Mouse (Mus musculus): ENCODE results near the gene Nmral1. TPM values are rescaled to one million over a fixed set of nuclear protein-coding genes. Genes with fewer than 3 reads are reported as not detected.
A peak's percentile ranks its signal among the peaks of the same experiment; 100 is the strongest.
"Not testable (repeated sequence)": the region's sequence is repeated elsewhere in the genome, so short reads cannot be mapped to it uniquely, and the experiment has no call there.

Gene Nmral1
- total RNA-seq, 1 experiment from 2014 or later: 7.0 TPM

DNA sequence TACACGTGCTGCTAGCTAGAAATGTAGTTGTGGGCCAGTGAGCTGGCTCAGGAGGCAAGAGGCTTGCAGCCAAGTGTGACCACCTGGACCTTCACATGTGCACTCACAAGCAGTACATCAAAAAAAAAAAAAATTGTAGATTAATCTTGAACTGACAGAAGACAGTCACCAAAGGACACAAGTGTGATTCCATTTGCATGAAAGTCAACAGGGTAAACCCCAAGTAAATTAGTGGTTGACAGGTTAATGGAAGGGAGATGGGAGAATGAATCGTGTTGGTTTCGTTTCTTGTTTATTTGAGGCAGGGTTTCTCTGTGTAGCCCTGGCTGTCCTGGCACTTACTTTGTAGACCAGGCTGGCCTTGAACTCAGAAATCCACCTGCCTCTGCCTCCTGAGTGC is 1.3 kb downstream of the Nmral1 start:
- no peak for DNase-seq

GRCm38 (mm10) chr16:4713861-4714710 is 5.1 kb downstream of the Nmral1 start:
- DNase-seq: no peak

DNA sequence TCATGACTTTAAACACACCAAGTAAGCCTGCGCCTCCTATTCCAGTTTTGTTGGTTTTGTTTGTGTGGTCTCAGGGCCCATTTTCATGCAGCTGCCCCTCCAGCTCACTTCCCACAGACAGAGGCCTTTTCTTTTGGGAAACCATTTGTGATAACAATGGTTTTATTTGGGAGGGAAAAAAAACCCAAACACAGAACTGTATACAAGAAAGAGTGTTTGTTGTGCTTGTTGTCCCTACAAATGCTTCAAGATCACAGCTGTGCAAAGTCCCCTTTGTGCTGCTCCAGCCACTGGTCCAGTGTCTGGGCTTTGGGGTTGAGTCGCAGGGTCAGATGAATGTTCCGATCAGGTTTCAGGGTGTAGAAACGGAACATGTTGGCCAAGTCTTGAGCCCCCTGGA is 8.0 kb downstream of the Nmral1 start:
- no peak for DNase-seq

DNA sequence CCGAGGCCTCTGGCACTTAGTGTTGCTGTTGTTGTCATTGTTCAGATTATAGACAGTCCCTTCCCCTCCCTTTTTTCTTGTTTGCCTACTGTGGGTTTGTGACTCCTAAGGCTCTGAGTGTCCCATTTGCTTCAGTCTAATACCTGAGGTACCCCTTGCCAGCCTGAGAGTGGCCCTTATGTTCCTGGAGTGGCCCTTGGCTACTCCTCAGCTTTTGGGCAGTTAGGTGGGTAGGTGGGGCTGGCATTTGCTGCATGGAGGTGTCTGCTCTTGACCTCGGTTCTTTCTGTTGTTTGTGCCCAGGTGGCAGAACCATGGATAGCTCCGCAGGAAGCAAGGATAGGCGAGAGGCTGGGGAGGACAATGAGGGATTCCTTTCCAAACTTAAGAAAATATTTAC is 13.6 kb downstream of the Nmral1 start:
- no peak for DNase-seq

DNA sequence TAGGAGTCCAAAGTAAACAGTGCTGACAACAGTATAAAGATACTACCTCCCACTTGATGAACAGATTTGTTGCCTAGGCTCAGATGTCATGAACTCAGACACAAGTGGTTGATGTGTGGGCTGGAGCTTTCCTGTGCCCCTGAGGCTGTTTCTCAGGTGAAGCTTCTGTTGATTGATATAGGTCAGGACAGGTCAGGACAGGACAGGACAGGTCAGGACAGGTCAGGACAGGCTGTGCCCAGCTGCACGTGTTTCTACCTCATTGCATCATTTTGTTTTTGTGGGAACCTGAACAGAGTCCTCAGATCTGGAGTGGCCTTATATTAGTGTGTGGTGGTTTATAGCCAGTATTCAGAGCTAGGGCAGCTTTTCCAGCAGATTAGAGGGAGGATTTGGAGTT is 16.5 kb downstream of the Nmral1 start:
- no peak for DNase-seq

DNA sequence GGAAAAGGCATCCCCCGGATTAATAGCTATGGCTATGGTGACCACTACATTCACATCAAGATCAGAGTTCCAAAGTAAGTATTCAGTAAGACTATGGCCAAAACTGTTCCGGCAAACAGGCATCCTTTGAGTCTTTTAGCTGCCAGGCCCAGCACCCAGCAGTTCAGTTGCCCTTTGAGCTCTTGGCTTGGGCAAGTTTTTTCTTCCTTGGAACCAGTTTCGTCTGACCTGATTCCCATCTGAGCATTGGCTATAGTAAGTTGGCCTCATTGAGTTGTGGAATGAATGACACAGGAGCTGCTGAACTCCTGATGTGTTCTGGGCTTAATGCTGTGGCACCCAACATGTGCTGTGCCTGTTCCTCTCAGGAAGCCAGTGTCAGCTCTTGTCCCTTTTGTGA is 17.9 kb downstream of the Nmral1 start:
- DNase-seq: no peak

DNA sequence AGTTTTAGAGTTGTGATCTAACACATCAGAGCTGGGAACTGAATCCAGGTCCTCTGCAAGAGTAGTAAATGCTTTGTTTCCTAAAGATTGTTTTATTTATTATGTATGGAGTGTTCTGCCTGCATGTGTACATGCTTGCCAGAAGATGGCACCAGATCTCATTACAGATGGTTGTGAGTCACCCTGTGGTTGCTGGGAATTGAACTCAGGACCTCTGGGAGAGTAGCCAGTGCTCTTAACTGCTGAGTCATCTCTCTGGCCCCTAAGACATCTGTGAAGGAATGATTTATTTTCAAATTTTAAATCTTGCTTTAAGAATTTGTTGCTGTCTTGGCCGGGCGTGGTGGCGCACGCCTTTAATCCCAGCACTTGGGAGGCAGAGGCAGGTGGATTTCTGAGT is 29.8 kb downstream of the Nmral1 start:
- DNase-seq: not testable (repeated sequence)

DNA sequence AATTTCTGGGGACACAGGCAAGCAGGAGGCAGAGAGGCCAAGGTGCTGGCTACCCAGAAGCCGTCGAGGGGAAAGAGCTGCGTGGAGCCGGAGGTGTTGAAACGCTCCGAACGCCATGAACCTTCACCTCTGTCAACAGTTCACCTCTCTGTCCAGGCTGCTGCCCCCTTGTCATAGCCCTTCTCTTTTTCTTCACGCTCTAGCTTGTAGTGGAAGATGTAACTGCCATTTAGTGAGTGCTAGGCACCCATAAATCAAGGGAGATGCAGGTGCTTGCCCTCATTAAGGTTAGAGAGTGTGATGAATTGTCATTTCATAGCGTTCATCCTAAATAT is 34.7 kb downstream of the Nmral1 start:
- DNase-seq: no peak

GRCm38 (mm10) chr16:4683581-4684456 is 35.3 kb downstream of the Nmral1 start:
- peak; percentile 99 for DNase-seq

DNA sequence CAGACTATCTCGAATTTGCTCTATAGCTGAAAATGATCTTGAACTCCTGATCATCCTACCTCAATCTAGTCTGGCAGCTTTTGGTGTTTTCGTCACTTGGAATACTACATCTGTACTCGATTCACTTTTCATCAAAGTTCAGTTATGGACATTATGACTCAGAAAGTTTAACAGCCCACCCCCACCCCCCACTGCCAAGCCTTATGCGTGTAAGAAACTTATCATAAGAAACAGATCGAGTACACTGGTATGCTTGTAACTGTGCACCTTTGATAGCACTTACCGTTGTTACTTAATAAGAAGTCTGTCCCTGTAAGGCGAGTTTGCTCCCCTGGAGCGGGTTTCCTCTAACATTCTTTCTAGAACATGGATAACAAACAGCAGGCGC is 36.0 kb downstream of the Nmral1 start:
- DNase-seq: no peak

GRCm38 (mm10) chr16:4682628-4683179 is 36.5 kb downstream of the Nmral1 start:
- no peak for DNase-seq

DNA sequence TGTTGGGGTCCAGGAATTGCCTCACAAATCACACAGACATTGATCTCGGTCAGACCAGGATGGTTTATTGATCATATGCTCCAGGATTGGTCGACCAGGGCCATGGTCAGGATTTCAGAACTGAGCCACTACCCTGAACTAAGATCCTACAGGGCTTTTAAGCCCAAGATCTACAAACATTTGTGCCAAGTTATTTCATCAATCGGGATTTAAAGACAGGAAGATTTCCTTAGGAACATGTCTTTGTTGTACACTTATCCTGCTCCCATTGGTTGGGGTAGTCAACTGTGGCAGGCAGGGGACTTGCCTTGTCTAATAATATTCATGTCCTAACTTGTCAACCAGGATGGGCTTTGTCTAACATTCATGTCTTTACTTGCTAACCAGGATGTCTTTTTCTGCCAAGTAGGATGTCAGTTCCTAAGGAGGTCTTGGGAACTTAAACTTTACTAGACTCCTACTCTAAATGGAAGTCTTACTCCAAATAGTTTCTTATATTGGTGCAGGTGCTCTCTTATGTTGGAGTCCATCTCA is 38.2 kb downstream of the Nmral1 start:
- not testable (repeated sequence) for DNase-seq

- DNase-seq: peak; percentile 89
These were observed 39.8 kb downstream of the Nmral1 start, which contains the start of gene Coro7 for GRCm38 (mm10) chr16:4679121-4680018. TSS of gene Coro7 (minus strand) at chr16:4679777.

DNA sequence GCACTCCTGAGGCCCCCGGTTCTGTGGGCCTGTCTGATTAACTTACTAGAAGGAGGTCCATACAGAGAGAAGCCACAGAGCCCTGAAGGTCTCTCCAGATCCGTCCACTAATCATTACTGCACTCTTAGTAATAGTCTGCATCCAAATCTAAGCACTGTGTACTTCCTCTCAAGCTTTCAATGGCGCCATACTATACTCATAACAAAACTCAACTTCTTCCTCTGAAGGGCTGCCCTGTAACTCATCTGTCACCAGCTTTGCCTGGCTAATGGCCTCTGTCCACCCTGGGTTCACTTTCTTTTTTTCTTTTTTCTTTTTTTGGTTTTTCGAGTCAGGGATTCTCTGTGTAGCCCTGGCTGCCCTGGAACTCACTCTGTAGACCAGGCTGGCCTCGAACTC is 41.1 kb downstream of the Nmral1 start:
- no peak for DNase-seq

- no peak for DNase-seq
These were observed 42.3 kb downstream of the Nmral1 start for GRCm38 (mm10) chr16:4676836-4677235.

- DNase-seq: no peak
These were observed 45.1 kb downstream of the Nmral1 start for GRCm38 (mm10) chr16:4674091-4674490.

DNA sequence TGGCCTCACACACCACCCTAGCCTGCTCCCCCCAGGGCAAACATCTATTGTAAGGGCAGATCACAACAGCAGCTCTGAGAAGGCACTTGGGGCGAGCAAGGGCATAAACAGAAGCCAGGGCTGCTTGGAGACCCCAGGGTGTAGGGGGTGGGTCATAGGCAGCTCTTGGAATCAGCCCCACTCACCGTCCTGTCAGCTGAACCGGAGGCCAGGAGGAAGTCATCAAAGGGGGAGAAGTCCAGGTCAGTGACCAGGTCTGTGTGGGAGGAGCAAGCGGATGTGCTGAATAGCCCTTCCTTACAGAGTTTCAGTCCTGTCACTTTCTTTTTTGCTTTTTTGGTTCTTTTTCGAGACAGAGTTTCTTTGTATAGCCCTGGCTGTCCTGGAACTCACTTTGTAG is 48.8 kb downstream of the Nmral1 start:
- no peak for DNase-seq

DNA sequence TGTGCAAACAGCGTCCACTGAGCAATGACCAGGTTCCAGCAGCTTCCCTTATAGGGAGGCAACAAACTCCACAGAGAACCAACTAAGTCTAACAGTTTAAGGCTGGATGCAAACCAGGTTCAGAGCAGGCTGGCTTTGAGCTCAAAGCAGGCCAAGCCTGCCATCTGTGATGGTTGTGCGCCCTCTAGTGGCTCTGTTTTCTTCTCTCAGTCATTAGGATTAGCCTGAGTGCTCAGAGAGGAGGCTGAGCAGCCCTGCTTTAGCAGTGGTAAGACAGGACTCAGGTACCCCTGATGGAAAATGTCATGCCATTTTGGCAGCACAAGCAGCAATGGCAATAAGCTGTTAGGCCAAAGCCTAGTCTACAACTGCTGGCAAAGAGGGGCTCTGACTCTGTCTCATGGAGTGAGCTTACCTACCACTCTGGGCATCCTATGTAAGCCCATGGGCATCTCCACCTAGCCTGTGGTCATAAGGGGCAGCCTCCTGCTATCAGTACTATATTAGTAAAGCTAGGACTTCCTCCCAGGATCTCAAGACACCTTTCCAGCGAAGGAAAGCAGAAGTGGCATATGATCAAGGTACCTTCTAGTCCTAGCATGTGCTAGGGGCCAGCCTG is 51.9 kb downstream of the Nmral1 start:
- DNase-seq: peak; percentile 82

- DNase-seq: no peak
These were observed 53.4 kb downstream of the Nmral1 start for GRCm38 (mm10) chr16:4665726-4666125.

DNA sequence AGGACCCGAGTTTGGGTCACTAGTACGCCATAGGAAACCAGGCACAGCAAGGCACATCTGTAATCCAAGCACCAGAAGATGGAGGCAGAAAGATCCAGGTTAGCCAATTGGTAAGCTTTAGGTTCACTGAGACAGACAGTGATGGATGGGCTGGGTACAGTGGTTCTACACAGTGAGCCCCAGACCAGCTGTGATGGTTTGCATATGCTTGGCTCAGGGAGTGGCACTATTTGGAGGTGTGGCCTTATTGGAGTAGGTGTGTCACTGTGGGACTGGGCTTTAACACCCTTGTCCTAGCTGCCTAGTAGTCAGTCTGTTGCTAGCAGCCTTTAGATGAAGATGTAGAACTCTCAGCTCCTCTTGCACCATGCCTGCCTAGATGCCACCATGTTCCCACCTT is 55.4 kb downstream of the Nmral1 start:
- no peak for DNase-seq

DNA sequence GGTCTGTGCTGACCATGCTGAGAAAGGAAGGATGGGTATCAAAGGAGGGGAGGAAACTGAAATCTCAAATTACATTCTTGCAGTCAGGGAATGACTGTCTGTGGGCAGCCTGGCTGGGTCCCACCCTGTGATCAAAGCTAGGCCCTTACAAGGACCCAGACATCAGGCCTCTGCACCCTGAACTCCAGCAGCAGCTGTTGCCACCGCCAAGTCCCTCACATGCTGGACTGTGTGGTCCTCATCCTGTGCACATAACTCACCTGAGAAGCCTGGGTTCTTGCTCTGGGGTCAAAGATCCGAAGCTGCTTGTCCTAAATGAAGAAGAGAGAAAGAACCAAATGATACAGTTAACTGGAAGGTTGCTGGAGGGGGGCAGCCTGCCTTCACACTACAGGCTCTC is 57.6 kb downstream of the Nmral1 start:
- no peak for DNase-seq
